Mouse (Mus musculus): ENCODE results near the gene Brpf3. TPM values are rescaled to one million over a fixed set of nuclear protein-coding genes. Genes with fewer than 3 reads are reported as not detected.

The Brpf3 gene
- polyA plus RNA-seq, 1 experiment from 2014 or later, result 11.0 TPM

GRCm38 (mm10) chr17:28867381-28867780 lies 66.5 kb downstream of the Brpf3 start:
- WGBS, result 92% methylated on average over 4 of the region's 4 CpGs
- no peak overlapping the region for H3K4me2 ChIP-seq (replicated peaks; ENCODE audit: low read depth, low read length)
- no peak overlapping the region for H3K27ac ChIP-seq (ENCODE audit: low read length)
- H3K36me3 ChIP-seq (ENCODE audit: insufficient read depth, low read length), result no peaks in the 10 kb centered on the region
- no peaks in the 10 kb centered on the region for H3K4me1 ChIP-seq (ENCODE audit: insufficient read depth, low read length)
- H3K9ac ChIP-seq (replicated peaks; ENCODE audit: low read length), result no peak overlapping the region
- H3K27me3 ChIP-seq (ENCODE audit: insufficient read depth, low read length), result no peaks in the 10 kb centered on the region
- no peak overlapping the region for H3K4me3 ChIP-seq (ENCODE audit: low read length)
- no peak for ATAC-seq (ENCODE audit: low FRiP score, low TSS enrichment)
- no peaks in the 10 kb centered on the region for H3K9me3 ChIP-seq (ENCODE audit: low read length)

GRCm38 (mm10) chr17:28869412-28870110 lies 68.7 kb downstream of the Brpf3 start:
- WGBS, result 75% methylated on average over 9 of the region's 9 CpGs
- ATAC-seq (ENCODE audit: low FRiP score, low TSS enrichment), result no peak
- no peak overlapping the region for H3K4me3 ChIP-seq (ENCODE audit: low read length)
- H3K9ac ChIP-seq (replicated peaks; ENCODE audit: low read length), result no peak overlapping the region
- H3K9me3 ChIP-seq (ENCODE audit: low read length), result no peaks in the 10 kb centered on the region
- no peak overlapping the region for H3K27ac ChIP-seq (ENCODE audit: low read length)
- H3K4me2 ChIP-seq (replicated peaks; ENCODE audit: low read depth, low read length), result no peak overlapping the region
- no peaks in the 10 kb centered on the region for H3K4me1 ChIP-seq (ENCODE audit: insufficient read depth, low read length)
- H3K27me3 ChIP-seq (ENCODE audit: insufficient read depth, low read length), result no peaks in the 10 kb centered on the region
- no peaks in the 10 kb centered on the region for H3K36me3 ChIP-seq (ENCODE audit: insufficient read depth, low read length)

- no peak overlapping the region for H3K4me2 ChIP-seq (replicated peaks; ENCODE audit: low read depth, low read length)
- H3K4me3 ChIP-seq (ENCODE audit: low read length), result no peak overlapping the region
- no peaks in the 10 kb centered on the region for H3K9me3 ChIP-seq (ENCODE audit: low read length)
- H3K9ac ChIP-seq (replicated peaks; ENCODE audit: low read length), result no peak overlapping the region
- H3K27me3 ChIP-seq (ENCODE audit: insufficient read depth, low read length), result no peaks in the 10 kb centered on the region
- 75% methylated on average over 5 of the region's 5 CpGs for WGBS
- H3K36me3 ChIP-seq (ENCODE audit: insufficient read depth, low read length), result no peaks in the 10 kb centered on the region
- ATAC-seq (ENCODE audit: low FRiP score, low TSS enrichment), result no peak
- no peaks in the 10 kb centered on the region for H3K4me1 ChIP-seq (ENCODE audit: insufficient read depth, low read length)
- no peak overlapping the region for H3K27ac ChIP-seq (ENCODE audit: low read length)
Measured at GRCm38 (mm10) chr17:28870435-28870834, 69.5 kb downstream of the Brpf3 start.

GRCm38 (mm10) chr17:28871831-28872230 lies 70.9 kb downstream of the Brpf3 start:
- Histone ChIP-seq H3K36me3 (ENCODE audit: insufficient read depth, low read length) (no peaks in the 10 kb centered on the region), H3K9me3 (ENCODE audit: low read length) (no peaks in the 10 kb centered on the region), H3K27ac (ENCODE audit: low read length) (no peak overlapping the region), H3K27me3 (ENCODE audit: insufficient read depth, low read length) (no peaks in the 10 kb centered on the region), H3K4me2 (replicated peaks; ENCODE audit: low read depth, low read length) (no peak overlapping the region), H3K4me1 (ENCODE audit: insufficient read depth, low read length) (no peaks in the 10 kb centered on the region), H3K9ac (replicated peaks; ENCODE audit: low read length) (no peak overlapping the region), H3K4me3 (ENCODE audit: low read length) (no peak overlapping the region)
- ATAC-seq (ENCODE audit: low FRiP score, low TSS enrichment), result no peak
- WGBS, result 66% methylated on average over 11 of the region's 11 CpGs

- 79% methylated on average over 7 of the region's 7 CpGs for WGBS
- Histone ChIP-seq H3K9ac (replicated peaks; ENCODE audit: low read length) (no peak overlapping the region), H3K9me3 (ENCODE audit: low read length) (no peaks in the 10 kb centered on the region), H3K27ac (ENCODE audit: low read length) (no peak overlapping the region), H3K4me1 (ENCODE audit: insufficient read depth, low read length) (no peaks in the 10 kb centered on the region), H3K4me3 (ENCODE audit: low read length) (no peak overlapping the region), H3K36me3 (ENCODE audit: insufficient read depth, low read length) (no peaks in the 10 kb centered on the region), H3K4me2 (replicated peaks; ENCODE audit: low read depth, low read length) (no peak overlapping the region), H3K27me3 (ENCODE audit: insufficient read depth, low read length) (no peaks in the 10 kb centered on the region)
- ATAC-seq (ENCODE audit: low FRiP score, low TSS enrichment), result no peak
Measured at GRCm38 (mm10) chr17:28872322-28872721, 71.4 kb downstream of the Brpf3 start.

- H3K4me1 ChIP-seq (ENCODE audit: insufficient read depth, low read length), result no peaks in the 10 kb centered on the region
- H3K27me3 ChIP-seq (ENCODE audit: insufficient read depth, low read length), result no peaks in the 10 kb centered on the region
- no peaks in the 10 kb centered on the region for H3K36me3 ChIP-seq (ENCODE audit: insufficient read depth, low read length)
- H3K27ac ChIP-seq (ENCODE audit: low read length), result no peak overlapping the region
- no peaks in the 10 kb centered on the region for H3K9me3 ChIP-seq (ENCODE audit: low read length)
- no peak overlapping the region for H3K4me2 ChIP-seq (replicated peaks; ENCODE audit: low read depth, low read length)
- H3K4me3 ChIP-seq (ENCODE audit: low read length), result no peak overlapping the region
- H3K9ac ChIP-seq (replicated peaks; ENCODE audit: low read length), result no peak overlapping the region
- WGBS, result 71% methylated on average over 4 of the region's 4 CpGs
- ATAC-seq (ENCODE audit: low FRiP score, low TSS enrichment), result no peak
Measured at GRCm38 (mm10) chr17:28874216-28874615, 73.3 kb downstream of the Brpf3 start.

- no peaks in the 10 kb centered on the region for H3K36me3 ChIP-seq (ENCODE audit: insufficient read depth, low read length)
- no peak overlapping the region for H3K4me2 ChIP-seq (replicated peaks; ENCODE audit: low read depth, low read length)
- H3K4me3 ChIP-seq (ENCODE audit: low read length), result no peak overlapping the region
- H3K27ac ChIP-seq (ENCODE audit: low read length), result no peak overlapping the region
- 67% methylated on average over 7 of the region's 7 CpGs for WGBS
- no peaks in the 10 kb centered on the region for H3K27me3 ChIP-seq (ENCODE audit: insufficient read depth, low read length)
- H3K9ac ChIP-seq (replicated peaks; ENCODE audit: low read length), result no peak overlapping the region
- no peak for ATAC-seq (ENCODE audit: low FRiP score, low TSS enrichment)
- H3K4me1 ChIP-seq (ENCODE audit: insufficient read depth, low read length), result no peaks in the 10 kb centered on the region
- H3K9me3 ChIP-seq (ENCODE audit: low read length), result no peaks in the 10 kb centered on the region
Measured at GRCm38 (mm10) chr17:28874825-28875224, 73.9 kb downstream of the Brpf3 start.

- no peak overlapping the region for H3K4me2 ChIP-seq (replicated peaks; ENCODE audit: low read depth, low read length)
- 0 out of 2 replicates have a peak, but pooled peaks have one; percentile 56 for ATAC-seq (ENCODE audit: low FRiP score, low TSS enrichment)
- H3K27ac ChIP-seq (ENCODE audit: low read length), result no peak overlapping the region
Measured at GRCm38 (mm10) chr17:28875316-28875715, 74.4 kb downstream of the Brpf3 start.

GRCm38 (mm10) chr17:28876331-28876730 lies 75.4 kb downstream of the Brpf3 start:
- 60% methylated on average over 5 of the region's 5 CpGs for WGBS

More at GRCm38 (mm10) chr17:28875316-28875715, 74.4 kb downstream of the Brpf3 start:
- H3K9ac ChIP-seq (replicated peaks; ENCODE audit: low read length), result no peak overlapping the region
- H3K27me3 ChIP-seq (ENCODE audit: insufficient read depth, low read length), result no peaks in the 10 kb centered on the region
- H3K4me3 ChIP-seq (ENCODE audit: low read length), result no peak overlapping the region
- H3K4me1 ChIP-seq (ENCODE audit: insufficient read depth, low read length), result no peaks in the 10 kb centered on the region
- H3K36me3 ChIP-seq (ENCODE audit: insufficient read depth, low read length), result no peaks in the 10 kb centered on the region
- 46% methylated on average over 8 of the region's 8 CpGs for WGBS
- H3K9me3 ChIP-seq (ENCODE audit: low read length), result no peaks in the 10 kb centered on the region

GRCm38 (mm10) chr17:28876821-28877220 lies 75.9 kb downstream of the Brpf3 start:
- H3K4me1 ChIP-seq (ENCODE audit: insufficient read depth, low read length), result no peaks in the 10 kb centered on the region
- no peak for ATAC-seq (ENCODE audit: low FRiP score, low TSS enrichment)
- H3K27me3 ChIP-seq (ENCODE audit: insufficient read depth, low read length), result no peaks in the 10 kb centered on the region
- 15% methylated on average over 19 of the region's 19 CpGs for whole genome bisulfite sequencing
- H3K27ac ChIP-seq (ENCODE audit: low read length), result no peak overlapping the region
- no peak overlapping the region for H3K4me3 ChIP-seq (ENCODE audit: low read length)
- H3K9me3 ChIP-seq (ENCODE audit: low read length), result no peaks in the 10 kb centered on the region
- H3K36me3 ChIP-seq (ENCODE audit: insufficient read depth, low read length), result no peaks in the 10 kb centered on the region
- H3K4me2 ChIP-seq (replicated peaks; ENCODE audit: low read depth, low read length), result peak overlapping the region; percentile 19
- H3K9ac ChIP-seq (replicated peaks; ENCODE audit: low read length), result no peak overlapping the region

More at GRCm38 (mm10) chr17:28876331-28876730, 75.4 kb downstream of the Brpf3 start:
- H3K27ac ChIP-seq (ENCODE audit: low read length), result no peak overlapping the region
- no peak overlapping the region; the same call in 1 of the 2 replicates for H3K4me2 ChIP-seq (replicated peaks; ENCODE audit: low read depth, low read length)
- H3K9ac ChIP-seq (replicated peaks; ENCODE audit: low read length), result no peak overlapping the region
- ATAC-seq (ENCODE audit: low FRiP score, low TSS enrichment), result no peak
- H3K4me3 ChIP-seq (ENCODE audit: low read length), result no peak overlapping the region
- H3K9me3 ChIP-seq (ENCODE audit: low read length), result no peaks in the 10 kb centered on the region
- H3K27me3 ChIP-seq (ENCODE audit: insufficient read depth, low read length), result no peaks in the 10 kb centered on the region
- no peaks in the 10 kb centered on the region for H3K4me1 ChIP-seq (ENCODE audit: insufficient read depth, low read length)
- H3K36me3 ChIP-seq (ENCODE audit: insufficient read depth, low read length), result no peaks in the 10 kb centered on the region

All from kidney, embryonic 16.5 days (tissue).